Mouse (Mus musculus): ENCODE measurements at regions not wholly inside any gene's neighbourhood (a gene's known extent, or its start where the extent isn't known, plus 50 kb on each side); places are given as distances from the start of the nearest gene placed in this dataset.

GRCm38 (mm10) chr17:85870406-85870805 is 182.3 kb upstream of the Six2 start:
- TF ChIP-seq CTCF (conservative IDR thresholded peaks at IDR 0.05; ENCODE audit: low read length): no peak
- TF ChIP-seq NANOG (IDR thresholded peaks at IDR 0.05; ENCODE audit: borderline replicate concordance, low read length): no peak
- TF ChIP-seq POU5F1 (IDR thresholded peaks at IDR 0.05; ENCODE audit: borderline replicate concordance, low read length): no peak

All from E14TG2a.4 (cell line).